Mouse (Mus musculus) layer of hippocampus, postnatal 25 days (tissue): Measurements from ENCODE around the gene Lsmem1. TPM values are rescaled to one million over a fixed set of nuclear protein-coding genes. Genes with fewer than 3 reads are reported as not detected.

ENCODE experiments used
- DNase-seq, 2 experiments: peaks; one replicate each; pipeline ENCODE4 v3.0.0; 2022; ENCODE audit warnings: mixed read lengths in 2 of 2, low spot score in 1 of 2; ENCODE audit errors: extremely low spot score in 1 of 2
- total RNA-seq, 2 experiments: library from RNA; stranded (reverse); gene quantifications; 2 replicates each; pipeline ENCODE4 v1.2.3; 2021

The Lsmem1 gene
- under 1 TPM; 0.49 to 0.64 TPM for total RNA-seq

- no peak for DNase-seq
These were observed at the start of gene Lsmem1 for GRCm38 (mm10) chr12:40199302-40199701. Gene Lsmem1 (minus strand): TSS chr12:40199490.

- DNase-seq, result no peak
These were observed 49.3 kb upstream of the Lsmem1 start, which contains the start of gene Ifrd1 for GRCm38 (mm10) chr12:40248454-40249180. Gene Ifrd1 (minus strand): TSS chr12:40248504.

DNA sequence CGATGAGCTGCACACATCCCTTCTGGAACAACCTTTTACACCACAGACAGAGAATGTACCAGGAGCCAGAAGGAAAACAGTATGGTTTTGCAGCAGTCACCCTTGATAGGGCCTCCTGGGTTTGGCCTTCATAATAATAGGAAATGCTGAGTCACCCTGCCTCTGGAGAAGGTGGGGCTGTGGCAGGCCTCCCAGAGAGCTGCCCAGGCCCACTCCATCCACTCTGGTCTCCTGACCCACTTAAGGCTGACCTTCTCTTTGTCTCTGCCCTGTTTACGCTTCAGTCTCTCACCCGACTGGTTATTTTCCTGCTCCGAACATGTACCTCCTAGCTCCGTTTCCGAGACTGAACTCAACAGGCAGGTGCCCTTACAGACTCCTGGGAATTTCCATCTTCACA is 48.7 kb upstream of the Lsmem1 start:
- DNase-seq, result no peak

GRCm38 (mm10) chr12:40247384-40247783 is 48.1 kb upstream of the Lsmem1 start:
- DNase-seq, result no peak

DNA sequence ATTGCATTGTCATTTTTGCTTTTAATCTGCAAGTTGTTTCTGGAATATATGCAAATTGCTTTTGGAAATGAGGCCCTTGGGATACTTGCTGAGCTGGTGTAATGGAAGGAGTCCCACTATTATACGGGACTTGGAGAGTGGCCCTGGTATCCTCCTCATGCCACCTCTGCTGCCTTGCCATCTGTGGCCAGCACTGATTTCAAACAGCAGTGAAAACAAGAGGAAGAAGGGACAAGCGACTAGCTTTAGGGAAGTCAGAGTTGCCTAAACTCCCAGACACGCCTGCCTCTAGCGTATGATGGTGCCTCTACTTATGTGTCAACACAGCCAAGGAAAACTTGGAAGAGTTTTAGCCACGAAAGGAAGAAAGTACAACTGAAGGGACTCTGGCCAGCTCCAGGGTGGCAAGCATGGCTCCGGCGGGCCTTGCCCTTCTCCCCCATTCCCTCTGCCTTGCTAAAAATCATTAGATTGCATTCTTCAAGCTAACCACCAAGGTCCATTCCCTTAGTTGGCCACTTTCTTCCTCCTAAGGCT is 46.2 kb upstream of the Lsmem1 start:
- no peak for DNase-seq

- DNase-seq, result no peak
These were observed 45.6 kb upstream of the Lsmem1 start for GRCm38 (mm10) chr12:40244926-40245325.

DNA sequence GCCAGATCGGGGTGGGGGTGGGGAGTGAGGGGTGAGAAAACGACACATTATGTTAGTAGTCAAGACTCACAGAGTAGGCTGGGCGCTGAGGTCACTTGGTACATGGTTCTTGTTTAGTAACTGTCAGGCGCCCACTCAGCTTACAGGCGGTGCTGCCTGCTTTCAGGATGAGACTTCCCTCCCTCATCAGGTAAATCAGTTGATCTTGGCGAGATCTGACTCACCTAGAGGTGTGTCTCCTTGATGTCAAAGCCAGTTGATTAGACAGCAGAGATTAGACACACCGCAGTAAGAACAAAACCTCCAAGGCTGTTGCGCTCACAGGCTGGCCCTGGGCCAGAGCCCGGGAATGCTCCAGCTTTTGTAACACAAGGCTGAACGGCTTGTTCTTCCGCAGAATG is 44.5 kb upstream of the Lsmem1 start:
- DNase-seq, result peak in 1 of 2 experiments; percentile 58

GRCm38 (mm10) chr12:40243241-40243640 is 44.0 kb upstream of the Lsmem1 start:
- no peak for DNase-seq

- no peak for DNase-seq
These were observed 39.9 kb upstream of the Lsmem1 start for GRCm38 (mm10) chr12:40239161-40239560.

GRCm38 (mm10) chr12:40232231-40232630 is 32.9 kb upstream of the Lsmem1 start:
- no peak for DNase-seq

GRCm38 (mm10) chr12:40231632-40232031 is 32.3 kb upstream of the Lsmem1 start:
- DNase-seq, result no peak

GRCm38 (mm10) chr12:40224171-40224880 is 25.0 kb upstream of the Lsmem1 start:
- no peak for DNase-seq

GRCm38 (mm10) chr12:40223676-40224075 is 24.4 kb upstream of the Lsmem1 start:
- no peak for DNase-seq

DNA sequence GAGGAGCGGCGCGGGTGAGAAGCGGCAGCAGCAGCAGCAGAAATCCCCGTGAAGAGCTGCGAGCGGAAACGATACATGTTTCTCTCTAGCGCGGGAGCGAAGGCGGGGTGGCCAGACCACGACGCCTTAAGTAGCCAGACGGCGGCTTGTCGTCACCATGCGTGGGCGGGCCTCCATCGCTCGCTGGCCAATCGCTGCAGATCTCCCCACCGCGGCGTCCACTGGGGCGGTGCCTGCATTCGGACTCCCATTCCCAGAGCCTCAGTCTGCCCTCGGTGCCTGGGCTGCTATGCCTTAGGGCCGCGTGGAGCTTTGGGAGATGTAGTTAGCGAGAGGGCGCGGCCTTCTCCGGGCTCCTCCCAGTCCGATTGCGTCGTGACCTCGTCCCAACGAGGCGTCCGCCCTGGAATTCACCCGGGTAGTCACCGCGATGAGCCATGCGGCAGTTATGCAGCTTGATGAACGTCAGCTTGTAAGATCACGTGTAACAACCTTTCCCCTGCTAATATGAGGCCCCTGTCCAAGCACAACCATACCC is 23.9 kb upstream of the Lsmem1 start:
- peak; percentile 98 to 99 for DNase-seq

GRCm38 (mm10) chr12:40222251-40223081 is 23.2 kb upstream of the Lsmem1 start:
- peak; percentile 76 to 85 for DNase-seq

DNA sequence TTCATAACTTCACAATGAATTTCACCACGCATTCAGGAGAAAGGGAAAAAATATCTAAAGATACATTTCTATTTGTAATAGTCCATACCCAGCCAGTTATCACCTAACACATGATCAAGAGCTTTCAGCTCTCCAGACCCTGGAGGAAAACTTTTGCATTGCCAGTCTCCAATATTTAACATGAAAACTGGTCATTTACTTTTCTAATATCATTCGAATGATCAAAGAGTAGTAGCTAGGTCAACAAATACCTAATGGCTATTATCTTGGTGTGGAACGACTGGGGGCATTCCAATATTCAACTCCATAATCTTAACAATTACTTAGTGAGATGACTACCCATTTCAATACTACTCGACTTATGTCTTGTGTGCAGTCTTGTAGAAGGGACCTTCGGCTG is 22.3 kb upstream of the Lsmem1 start:
- DNase-seq, result no peak

DNA sequence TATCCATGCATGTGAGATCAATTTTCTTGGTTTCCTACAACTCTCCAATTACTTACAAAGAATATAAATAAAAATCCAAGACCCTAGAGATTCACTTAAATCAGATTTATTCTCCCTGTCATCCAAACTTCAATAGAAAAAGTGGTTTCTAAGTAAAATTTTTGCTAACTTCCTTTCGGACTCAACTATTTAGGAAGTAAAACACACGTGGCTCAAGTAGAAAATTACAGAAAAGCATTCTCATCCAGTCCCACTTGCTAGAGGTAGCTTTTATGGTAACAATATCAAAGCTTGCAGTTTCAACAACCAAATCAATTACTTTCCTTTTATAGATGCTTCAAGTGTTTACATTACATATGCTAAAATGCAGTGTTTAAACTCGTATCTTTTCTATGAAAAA is 21.6 kb upstream of the Lsmem1 start:
- no peak for DNase-seq

- peak in 1 of 2 experiments; percentile 24 for DNase-seq
These were observed 20.8 kb upstream of the Lsmem1 start for GRCm38 (mm10) chr12:40220001-40220570.

- DNase-seq, result no peak
These were observed 19.2 kb upstream of the Lsmem1 start for GRCm38 (mm10) chr12:40218430-40218945.

DNA sequence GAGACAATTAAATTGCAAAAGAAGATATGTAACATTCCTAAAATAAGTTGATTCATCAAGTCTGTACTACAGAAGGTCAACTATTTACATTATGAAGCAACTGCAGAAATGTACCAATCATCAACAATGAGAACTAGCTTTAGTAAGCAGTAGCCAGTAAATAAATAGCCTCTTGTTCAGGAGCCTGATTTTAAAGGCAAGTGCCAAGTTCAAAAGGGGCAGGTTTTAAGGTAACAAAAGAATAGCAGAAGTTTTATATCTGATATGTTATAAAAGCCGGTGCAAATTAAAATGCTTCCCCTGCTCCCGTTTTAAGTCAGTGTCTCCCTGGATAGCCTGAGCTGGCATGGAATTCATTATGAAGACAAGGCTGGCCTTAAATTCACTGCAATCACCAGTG is 18.5 kb upstream of the Lsmem1 start:
- DNase-seq, result no peak
